Mouse (Mus musculus) adrenal gland, postnatal 36 days (tissue): ENCODE data around the gene Nup214. TPM values are rescaled to one million over a fixed set of nuclear protein-coding genes. Genes with fewer than 3 reads are reported as not detected.
A peak's percentile ranks its signal among the peaks of the same experiment; 100 is the strongest.

ENCODE experiments used
- DNase-seq, 2 experiments: peaks; one replicate each; pipeline ENCODE4 v3.0.0; 2021; ENCODE audit warnings: mixed read lengths in 1 of 2
- long read RNA-seq, 2 experiments: library from polyadenylated mRNA; stranded (forward); transcript quantifications; one replicate each; pipeline ENCODE4 v2.0.0; 2021; ENCODE audit warnings: borderline sequencing depth in 2 of 2
- total RNA-seq, 2 experiments: library from RNA; stranded (reverse); gene quantifications; 2 replicates each; pipeline ENCODE4 v1.2.3; 2021

Gene Nup214
- 10 to 100 TPM; 63.1 to 65.4 TPM for total RNA-seq
- long read RNA-seq, experiment 1, partial matches to known transcripts = 2 of 6 reads
- long read RNA-seq, experiment 1, other reads (novel, unspliced or antisense) = 1 of 6 reads
- long read RNA-seq, experiment 2 = 0 reads

- DNase-seq = peak; percentile 99 to 100
Observed at GRCm38 (mm10) chr2:31974141-31974808, at the start of gene Nup214. Gene Nup214 (plus strand): TSS chr2:31974436.

GRCm38 (mm10) chr2:31924811-31925210 is 49.4 kb upstream of the Nup214 start:
- DNase-seq = peak in 1 of 2 experiments; percentile 33

- no peak for DNase-seq
Observed at GRCm38 (mm10) chr2:31925936-31926335, 48.3 kb upstream of the Nup214 start.

GRCm38 (mm10) chr2:31929664-31930063 is 44.6 kb upstream of the Nup214 start:
- DNase-seq = no peak

GRCm38 (mm10) chr2:31934551-31934950 is 39.7 kb upstream of the Nup214 start:
- DNase-seq = no peak

- peak in 1 of 2 experiments; percentile 30 for DNase-seq
Observed at GRCm38 (mm10) chr2:31935054-31935453, 39.2 kb upstream of the Nup214 start.

GRCm38 (mm10) chr2:31938298-31938697 is 35.9 kb upstream of the Nup214 start:
- DNase-seq = no peak

- DNase-seq = no peak
Observed at GRCm38 (mm10) chr2:31943011-31943410, 31.2 kb upstream of the Nup214 start.

- DNase-seq = no peak
Observed at GRCm38 (mm10) chr2:31945580-31945979, 28.7 kb upstream of the Nup214 start.

GRCm38 (mm10) chr2:31948392-31948791 is 25.8 kb upstream of the Nup214 start:
- peak; percentile 48 for DNase-seq

- DNase-seq = no peak
Observed at GRCm38 (mm10) chr2:31948801-31949200, 25.4 kb upstream of the Nup214 start.

- peak; percentile 71 to 79 for DNase-seq
Observed at GRCm38 (mm10) chr2:31950058-31950871, 24.0 kb upstream of the Nup214 start, which contains the start of gene Aif1l. Gene Aif1l (plus strand): TSS chr2:31950139.

- DNase-seq = no peak
Observed at GRCm38 (mm10) chr2:31950966-31951365, 23.3 kb upstream of the Nup214 start.

- DNase-seq = no peak
Observed at GRCm38 (mm10) chr2:31952236-31952635, 22.0 kb upstream of the Nup214 start.

- no peak for DNase-seq
Observed at GRCm38 (mm10) chr2:31952725-31953124, 21.5 kb upstream of the Nup214 start.

GRCm38 (mm10) chr2:31953687-31954086 is 20.5 kb upstream of the Nup214 start:
- no peak for DNase-seq

GRCm38 (mm10) chr2:31954779-31955181 is 19.5 kb upstream of the Nup214 start:
- peak; percentile 67 to 74 for DNase-seq

- DNase-seq = no peak
Observed at GRCm38 (mm10) chr2:31955686-31956085, 18.6 kb upstream of the Nup214 start.

GRCm38 (mm10) chr2:31957211-31957610 is 17.0 kb upstream of the Nup214 start:
- no peak for DNase-seq

- DNase-seq = no peak
Observed at GRCm38 (mm10) chr2:31960986-31961385, 13.2 kb upstream of the Nup214 start.

GRCm38 (mm10) chr2:31961791-31962222 is 12.4 kb upstream of the Nup214 start:
- no peak for DNase-seq

GRCm38 (mm10) chr2:31962501-31963224 is 11.6 kb upstream of the Nup214 start:
- no peak for DNase-seq
